Mouse (Mus musculus) urinary bladder, postnatal 25 days (tissue): ENCODE results near the gene Nomo1.

ENCODE experiments used
- DNase-seq: peaks from one replicate; pipeline ENCODE4 v3.0.0; 2022; ENCODE audit warnings: low spot score

The Nomo1 gene

DNA sequence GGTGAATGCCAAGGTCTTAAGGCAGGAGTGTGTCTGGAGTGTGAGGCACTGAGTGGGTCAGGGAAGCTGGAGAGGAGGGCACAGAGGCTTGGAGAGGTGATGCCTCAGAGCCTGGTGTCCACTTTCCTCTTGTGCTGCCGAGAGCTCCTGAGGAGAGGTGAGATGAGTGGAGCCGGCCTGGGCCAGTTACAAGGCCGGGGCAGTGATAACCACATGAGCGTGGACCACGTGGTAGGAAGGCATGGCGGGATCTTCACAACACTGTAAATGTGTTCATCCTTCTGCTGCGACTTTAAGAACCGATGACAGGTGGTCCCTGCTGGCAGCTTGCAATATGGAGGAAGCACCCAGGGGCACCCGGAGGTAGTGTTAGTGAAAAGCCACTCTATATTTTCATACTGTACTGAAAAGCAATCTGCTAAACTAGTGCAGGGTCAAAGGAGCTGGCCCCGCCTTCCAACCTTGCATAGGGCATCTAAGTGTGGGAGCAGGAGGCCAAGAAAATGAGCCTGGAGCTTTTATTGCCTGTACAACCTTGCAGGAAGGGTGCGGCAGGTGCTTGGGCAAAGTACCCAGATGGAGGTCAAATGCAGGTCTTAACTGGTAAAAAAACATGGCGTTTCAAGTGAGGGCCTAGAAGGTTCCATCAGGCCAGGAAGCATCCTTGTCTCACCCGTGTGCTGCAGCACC is 14.5 kb downstream of the Nomo1 start:
- DNase-seq = no peak

DNA sequence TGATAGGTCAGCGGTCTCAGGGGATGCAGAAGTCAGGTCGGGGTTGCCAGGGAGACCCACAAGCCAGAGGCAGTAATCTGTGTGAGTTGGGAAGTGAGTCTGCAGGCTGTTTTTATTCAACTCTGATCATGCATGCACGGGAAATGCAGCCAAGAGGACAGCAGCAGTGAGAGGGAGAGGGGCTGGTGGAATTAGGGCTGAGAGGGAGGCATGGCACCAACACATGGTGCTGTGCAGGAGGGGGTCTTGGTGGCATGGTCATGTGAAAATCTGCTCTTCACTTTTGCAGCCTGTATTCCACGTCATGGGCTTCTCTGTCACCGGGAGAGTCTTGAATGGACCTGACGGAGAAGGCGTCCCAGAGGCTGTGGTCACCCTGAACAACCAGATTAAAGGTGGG is 16.5 kb downstream of the Nomo1 start:
- no peak for DNase-seq

DNA sequence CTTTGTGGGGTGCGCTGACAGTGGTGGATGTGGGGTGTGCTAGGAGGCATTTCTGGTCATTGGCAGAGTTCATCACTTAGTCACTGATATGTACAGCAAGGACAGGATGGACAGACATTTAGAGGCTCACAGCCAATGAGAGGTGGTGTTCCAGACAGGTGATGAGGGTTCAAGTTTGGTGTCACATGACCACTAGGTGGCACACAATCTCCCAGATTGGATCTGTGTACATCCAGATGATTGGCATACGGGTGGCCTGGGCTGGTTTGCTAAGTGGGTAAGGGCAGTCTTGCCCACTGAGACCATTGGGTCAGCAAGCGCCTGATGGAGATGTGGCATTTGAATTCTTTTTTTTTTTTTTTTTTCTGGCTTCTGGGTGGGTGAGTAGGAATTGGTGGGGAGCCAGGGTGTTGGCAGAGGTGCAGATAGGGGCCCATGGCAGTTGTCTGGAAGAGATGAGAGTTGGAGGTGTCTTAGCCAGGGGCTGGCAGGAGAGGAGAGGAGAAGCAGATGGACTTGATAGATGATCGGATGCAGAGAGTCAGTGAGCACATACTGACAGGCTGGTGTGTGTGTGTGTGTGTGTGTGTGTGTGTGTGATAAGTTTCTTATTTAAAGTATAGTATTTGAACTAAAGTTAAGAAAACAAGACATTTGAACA is 18.8 kb downstream of the Nomo1 start:
- no peak for DNase-seq

DNA sequence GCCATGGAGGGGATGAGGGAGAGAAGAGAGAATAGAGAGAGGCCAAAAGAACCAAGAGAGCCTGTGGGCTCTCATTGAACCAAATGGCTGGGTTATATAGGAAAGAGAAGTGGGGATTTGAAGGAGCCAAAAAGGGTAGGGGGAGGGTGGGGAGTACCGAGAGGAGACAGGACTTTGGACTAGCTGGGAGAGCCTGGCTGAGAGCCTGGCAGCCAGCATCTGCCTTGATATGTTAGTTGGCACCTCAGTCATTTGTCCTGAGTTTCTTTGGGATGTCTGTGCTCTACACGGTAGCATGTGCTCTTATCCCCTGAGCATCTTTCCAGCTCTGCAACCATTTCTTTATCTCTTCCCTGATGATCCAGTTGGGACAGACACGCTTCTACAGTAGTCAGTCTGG is 20.1 kb downstream of the Nomo1 start:
- DNase-seq = no peak

DNA sequence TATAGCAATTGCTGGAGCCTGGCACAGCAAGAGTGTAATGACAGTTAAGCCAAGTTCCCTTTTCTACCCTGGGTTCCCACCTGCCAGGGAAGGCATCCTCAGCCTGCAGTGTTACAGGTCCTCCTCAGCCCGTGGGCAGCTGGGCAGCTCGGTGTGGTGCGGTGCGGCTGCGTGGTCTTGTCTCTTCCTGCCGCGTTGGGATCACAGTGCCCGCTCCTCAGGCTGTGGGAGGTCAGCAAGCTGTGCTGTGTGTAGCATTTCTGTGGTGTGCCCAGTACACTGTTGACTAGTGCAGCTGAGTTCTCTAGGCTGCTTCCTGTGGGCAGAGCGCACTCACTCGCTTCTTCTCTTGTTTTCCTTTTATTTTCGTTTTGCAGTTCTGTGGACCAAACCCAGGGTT is 25.4 kb downstream of the Nomo1 start:
- no peak for DNase-seq

DNA sequence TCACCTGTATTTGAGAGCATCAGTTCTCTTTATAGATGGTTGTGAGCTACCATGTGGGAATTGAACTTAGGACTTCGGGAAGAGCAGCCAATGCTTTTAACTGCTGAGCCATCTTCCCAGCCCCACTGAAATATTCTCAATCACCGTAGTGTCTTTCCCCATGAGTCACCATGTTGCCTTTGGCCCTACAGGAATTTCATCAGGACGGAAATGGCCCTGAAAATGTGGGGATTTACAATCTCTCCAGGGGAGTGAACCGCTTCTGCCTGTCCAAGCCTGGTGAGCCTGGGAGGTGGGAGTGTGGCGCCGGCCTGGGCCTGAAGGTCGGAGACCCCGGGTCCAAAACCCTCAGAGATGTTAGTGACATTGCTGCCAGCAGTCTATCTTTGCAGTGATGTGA is 27.2 kb downstream of the Nomo1 start:
- no peak for DNase-seq

DNA sequence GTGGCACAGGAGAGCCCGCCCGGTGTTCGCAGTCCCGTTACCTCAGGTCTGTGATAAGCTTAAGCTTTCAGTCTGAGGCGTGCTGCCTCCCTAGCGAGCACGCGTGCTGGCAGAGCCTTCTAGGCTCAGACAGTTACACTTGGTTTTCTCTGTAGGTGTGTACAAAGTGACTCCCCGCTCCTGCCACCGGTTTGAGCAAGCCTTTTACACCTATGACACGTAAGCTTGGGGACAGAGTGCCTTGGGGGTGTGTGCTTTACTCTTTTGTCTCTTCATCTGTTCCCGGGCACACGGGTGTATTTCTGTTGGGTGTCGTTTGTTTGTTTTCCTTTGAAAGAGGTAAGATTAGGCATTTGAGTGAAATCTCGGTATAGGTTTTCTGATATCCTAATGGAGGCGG is 28.1 kb downstream of the Nomo1 start:
- no peak for DNase-seq

DNA sequence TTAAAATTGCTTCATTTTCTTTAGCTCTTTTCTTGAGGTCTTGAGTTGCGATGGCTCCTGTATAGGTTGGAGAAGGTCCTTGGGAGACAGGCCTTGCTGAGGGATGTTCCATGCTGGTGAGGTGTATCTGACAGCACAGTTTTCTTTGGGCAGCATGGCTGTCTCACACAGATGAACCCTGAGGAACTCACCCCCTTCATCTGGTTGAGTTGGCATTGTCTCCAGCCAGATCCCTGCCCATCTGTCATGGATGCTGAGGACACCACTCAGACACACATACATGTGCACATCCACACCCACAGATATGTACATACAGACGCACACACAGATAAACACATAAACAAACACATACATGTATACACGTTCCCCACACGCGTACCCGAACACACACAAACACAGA is 29.8 kb downstream of the Nomo1 start:
- DNase-seq = no peak

DNA sequence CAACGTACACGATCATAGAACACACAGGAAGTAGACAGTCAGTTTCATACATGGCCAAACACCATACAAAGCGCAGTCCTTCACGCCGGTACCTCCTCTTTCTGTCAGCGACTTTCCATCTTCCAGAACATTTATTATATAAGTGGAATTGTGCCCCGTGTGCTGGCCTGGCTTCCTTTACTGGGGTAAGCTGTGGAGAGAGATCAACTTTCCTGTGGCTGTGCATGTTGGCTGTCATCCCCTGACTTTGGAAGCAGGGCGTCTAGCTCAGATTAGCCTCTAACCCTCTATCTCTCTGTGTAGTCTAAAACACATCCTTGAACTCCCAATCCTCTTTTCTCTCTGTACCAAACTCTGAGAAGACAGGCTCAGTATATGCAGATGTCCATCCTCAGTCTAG is 35.3 kb downstream of the Nomo1 start:
- DNase-seq = no peak

DNA sequence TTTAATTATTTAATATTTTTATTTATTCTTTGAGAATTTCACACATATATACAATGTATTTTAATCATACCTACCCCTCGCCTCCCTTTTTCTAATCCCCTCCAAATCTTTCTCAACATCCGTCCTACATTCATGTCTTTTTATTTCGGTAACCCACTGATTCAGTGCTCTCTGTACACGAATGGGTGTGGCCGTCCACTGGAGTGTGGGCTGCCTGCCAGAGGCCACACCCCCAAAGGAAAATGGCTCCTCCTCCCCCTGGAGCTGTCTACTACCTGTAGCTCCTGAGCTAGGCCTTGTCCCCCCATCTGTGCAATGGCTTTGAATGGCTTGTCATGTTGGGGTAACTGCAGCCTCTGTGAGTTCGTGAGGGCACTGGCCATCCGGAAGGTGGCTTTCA is 43.3 kb downstream of the Nomo1 start:
- no peak for DNase-seq

DNA sequence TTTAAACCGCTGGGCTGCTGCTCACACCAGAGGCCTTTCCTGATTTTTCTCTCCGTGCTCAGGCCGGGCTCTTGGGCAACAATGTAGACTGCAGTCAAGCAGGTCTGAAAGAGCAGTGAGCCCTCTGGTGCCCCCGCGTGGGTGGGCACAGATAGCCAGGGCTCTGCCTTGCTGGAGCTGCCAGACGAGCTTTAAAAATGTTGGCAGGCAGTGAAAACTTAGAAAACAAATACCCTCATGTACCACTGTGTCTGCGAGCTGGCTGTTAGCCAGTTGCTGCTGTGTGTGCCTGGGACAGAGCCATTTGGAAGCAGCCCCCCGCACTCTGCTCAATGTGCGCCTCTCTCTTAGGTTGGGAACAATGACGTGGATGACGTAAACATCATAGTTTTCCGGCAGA is 44.2 kb downstream of the Nomo1 start:
- no peak for DNase-seq

DNA sequence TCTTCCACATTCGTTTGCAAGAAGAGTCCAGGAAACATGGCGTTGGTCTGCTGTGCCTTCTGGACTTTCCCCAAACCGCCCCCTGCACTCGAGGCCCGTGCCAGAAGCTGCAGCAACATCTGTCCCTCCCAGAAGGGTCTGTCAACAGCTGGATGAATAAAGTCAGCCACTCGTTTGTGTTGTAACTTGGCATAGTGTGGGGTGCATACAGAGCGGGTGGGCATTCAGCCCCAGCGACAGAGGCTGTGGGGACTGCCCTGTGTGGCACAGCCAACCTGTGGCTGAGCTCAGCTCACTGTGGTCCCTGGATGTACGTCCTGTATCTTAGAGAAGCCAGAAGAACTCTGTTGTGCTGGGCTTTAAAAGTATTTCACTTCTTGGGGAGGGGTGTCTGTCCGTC is 50.5 kb downstream of the Nomo1 start:
- no peak for DNase-seq

DNA sequence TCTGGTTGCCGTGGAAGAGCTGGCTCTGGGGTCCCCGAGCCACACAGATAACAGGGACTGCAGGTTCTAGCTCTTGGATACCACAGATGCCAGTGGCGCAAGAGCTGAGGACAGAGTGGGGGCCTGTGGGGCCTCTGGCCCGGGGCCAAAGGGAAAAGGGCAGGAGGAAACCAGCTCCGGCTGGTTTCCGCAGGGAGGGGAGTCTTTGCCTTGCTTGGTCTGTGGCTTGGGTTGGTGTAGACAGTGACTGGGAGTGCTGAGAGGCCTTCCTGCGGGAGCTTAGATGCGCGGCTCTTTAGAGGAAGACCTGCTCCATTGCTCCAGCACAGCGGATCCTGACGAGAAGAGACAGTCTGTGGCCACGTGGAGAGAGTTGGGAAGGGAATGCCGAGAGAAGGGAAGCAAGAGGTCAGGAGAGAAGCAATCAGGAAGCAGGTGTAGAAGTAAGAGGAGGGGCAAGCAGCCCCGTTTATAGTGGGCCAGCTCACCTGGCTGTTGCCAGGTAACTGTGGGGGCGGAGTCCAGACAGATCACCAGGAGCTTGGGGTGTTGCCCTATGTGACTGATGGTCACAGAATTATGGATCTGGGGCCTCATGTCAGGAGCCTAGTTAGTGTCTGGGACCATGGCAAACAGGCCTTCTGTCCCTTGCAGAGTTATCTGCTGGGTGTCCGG is 51.5 kb downstream of the Nomo1 start:
- no peak for DNase-seq

DNA sequence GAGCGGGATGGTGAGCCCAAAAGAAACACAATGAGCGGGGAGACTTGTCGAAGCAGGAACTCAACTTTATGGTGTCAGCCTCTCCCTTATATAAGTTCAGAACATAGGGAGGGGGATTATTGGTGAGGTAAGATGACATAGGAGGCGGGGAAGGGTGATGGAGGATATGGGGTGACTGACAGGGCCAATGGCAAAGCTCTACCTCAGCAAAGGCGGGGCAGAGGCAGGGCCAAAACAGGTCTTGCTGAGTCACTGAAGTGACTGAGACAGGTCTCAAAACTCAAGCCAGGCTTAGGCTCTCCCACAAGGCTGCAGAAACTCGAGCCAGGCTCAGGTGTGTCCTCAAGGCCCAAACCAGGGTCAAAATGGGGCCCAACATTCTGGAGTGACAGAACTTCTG is 52.9 kb downstream of the Nomo1 start:
- no peak for DNase-seq

DNA sequence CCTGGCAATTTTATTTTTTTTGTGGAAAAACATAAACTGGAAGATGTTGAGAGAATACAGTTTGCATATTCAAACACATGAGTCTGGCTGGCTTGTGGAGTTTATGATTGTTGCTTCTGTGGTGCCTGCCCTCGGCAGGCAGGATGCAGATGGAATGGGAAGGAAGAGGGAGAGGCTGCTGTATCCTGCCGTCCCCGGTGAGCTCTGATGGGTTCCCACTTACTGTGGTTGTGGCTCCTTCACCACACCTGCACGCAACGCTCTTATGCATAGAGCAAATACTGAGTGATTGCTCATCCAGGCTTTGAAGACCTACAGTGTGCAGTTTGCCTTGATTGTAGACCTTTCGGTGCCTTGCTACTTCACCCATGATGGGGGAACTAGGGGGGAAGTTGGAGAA is 54.7 kb downstream of the Nomo1 start:
- DNase-seq = no peak

DNA sequence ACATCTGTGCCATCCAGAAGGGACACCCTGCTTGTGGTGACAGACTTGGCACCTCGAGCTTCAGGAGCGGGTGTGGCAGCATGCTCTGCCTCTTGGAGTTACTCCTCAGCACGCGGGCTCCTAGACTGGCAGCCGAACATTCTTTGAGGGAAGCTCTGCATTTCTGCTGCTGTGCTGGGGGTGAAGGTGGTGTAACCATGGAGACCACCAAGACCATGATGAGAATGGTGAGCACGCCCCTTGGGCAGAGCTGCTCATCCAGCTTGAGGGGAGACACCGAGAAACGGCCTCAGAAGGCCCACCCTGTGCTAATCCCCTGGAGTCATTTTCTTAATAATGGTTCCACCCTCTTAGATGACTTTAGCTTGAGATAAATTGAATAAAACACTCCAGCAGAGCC is 59.3 kb downstream of the Nomo1 start:
- DNase-seq = no peak

DNA sequence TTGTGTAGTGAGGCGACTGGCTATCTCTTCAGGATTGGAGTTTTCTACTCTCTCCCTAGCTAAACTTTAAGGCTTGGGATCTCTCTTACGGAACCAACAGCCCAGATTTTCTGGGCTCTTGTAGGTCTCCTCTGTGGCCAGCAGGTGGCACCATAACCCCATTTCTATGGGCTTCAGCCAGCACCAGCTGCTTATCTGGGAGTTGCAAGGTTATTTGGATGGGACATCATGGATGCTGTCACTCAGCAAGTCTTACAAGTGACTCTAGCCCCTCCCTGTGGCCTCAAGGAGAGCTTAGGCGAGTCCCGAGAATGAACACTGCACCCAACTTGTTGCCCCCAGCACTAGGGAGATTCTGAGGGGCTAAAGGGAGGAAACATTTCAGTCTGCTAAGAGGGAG is 62.6 kb downstream of the Nomo1 start:
- peak; percentile 65 for DNase-seq

DNA sequence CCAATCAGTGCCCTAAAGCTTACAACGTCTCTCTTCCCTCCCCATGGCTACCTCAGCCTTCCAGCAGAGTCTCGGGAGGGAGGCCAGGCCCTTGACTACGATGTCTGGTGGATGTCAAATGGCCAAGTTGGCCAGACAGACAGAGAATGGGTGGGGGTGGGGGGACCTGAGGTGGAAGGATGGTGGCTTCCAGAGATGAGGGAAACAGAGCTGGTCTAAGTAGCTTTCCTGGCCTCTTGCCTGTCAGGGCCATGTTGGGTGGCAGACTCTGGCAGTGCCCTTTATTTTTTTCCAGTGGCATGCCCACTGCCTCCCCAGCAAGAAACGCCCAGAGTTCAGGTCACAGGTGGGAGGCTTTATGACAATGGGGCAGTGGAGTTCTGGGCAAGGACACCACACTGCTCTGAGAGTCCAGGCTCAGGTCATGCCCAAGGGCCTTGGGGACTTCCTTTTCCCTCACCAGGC is 63.9 kb downstream of the Nomo1 start:
- DNase-seq = no peak

DNA sequence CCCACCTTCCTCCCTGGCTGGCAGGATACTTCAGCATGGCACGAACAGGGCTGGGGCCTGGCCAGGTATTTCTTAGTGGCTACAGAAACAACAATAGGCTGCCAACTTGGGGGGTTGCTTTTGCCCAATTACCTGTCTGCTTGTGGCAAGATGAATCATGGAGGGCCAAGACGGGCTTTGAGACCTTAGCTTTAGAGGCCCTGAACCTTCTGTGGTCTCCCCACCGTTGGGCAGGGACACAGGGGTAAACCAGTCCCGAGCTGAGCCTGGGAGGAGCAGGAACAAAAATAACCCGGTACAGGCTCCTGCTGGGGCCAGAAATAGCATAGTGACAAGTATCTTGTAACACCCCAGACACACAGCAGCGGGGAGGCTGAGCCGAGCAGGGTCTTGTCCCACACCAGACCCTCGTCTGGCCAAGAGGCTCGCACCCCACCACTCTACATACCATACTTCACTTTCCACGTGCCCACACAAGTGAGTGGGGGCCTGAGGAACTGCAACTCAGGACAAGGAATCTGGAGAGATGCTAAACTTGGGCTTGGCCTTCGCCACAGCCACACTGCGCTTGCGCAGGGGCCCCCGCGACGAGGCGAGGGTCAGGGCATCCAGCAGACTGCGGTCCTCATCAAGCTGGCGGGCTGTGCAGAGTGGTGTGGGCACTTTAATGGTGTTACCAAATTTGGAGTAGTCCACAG is 64.9 kb downstream of the Nomo1 start:
- DNase-seq = no peak

DNA sequence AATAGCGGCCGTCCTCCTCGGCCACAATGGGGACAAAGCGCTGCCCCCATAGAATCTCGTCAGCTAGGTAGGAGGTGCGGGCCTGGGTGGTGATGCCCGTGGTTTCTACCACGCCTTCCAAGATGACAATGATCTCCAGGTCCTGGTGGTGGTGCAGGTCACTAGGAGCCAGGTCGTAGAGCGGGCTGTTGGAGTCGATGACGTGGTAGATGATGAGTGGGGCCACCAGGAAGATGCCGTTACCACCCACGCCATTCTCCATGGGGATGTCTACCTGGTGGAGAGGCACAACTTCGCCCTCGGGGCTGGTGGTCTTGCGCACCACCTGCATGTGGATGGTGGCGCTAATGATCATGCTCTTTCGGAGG is 65.4 kb downstream of the Nomo1 start:
- DNase-seq = no peak

DNA sequence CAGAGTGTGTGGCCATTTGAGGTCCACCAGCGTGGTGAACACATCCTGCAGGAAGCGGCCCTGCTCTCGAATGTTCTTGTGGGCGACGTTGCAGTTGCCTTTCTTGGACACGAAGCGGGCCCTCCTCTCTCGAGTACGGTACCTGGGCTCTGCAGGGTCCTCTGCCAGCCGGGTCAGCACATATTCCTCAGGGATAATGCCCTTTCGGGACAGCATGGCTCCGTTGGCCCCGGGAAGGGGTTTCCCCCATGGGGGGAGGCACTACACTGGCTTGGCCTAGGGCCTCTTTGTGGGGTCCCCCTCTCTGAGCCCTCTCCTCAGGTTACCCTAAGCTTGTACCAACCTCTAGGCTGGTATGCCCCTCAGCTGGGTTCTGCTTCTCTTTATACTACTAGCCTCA is 66.2 kb downstream of the Nomo1 start:
- no peak for DNase-seq

DNA sequence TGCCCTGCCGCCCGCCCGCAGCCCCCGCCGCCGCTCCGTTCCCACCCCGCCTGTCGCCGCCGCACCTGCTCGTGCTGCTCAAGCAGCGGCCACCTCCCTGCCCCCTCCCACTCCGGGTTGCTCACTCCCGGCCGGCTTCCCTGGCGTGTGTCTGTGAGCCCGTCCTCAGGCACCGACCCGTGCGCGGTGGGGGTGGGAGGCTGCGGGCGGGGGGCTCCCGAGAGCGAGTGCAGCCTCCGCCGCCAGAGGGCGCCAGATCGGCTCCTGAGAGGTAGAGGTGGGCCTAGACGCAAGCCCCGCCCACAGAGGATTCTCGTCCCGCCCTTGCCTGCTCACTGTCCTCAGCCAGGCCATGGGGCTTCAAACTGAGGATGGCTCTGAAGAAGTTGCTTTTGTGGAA is 67.1 kb downstream of the Nomo1 start, which contains the start of gene Kcnj11:
Gene Kcnj11 (minus strand): TSS at position 202 of the 400 bp plus-strand sequence.
- DNase-seq = peak; percentile 71

DNA sequence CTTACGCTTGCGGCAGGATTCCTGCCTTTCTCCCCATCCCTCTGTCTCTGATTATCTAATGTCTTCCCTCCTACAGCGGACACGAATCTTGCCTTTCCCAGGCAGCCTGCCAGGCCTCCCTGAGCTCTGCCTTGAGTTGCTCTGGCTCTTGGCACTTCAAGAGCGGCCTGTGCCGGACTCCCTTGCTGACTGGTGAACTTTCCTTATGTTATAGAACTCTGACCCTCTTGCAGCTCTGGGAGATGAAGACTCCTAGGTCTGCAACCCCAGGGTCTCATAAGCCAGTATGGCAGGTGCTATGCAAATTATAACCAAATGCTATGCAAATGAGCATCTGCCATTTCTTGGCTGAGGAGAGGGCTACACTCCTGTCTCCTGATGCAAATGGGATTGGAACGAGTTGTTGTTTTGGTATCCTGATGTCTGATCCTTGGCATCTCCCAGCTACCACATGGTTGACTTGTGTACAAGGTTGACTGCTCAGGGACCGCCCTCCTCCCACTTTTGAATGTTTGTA is 69.6 kb downstream of the Nomo1 start:
- no peak for DNase-seq
